Mouse (Mus musculus) megakaryocyte, embryonic 14.5 days (primary cell): ENCODE measurements around the gene Ptger3. TPM values are rescaled to one million over a fixed set of nuclear protein-coding genes. Genes with fewer than 3 reads are reported as not detected.

ENCODE experiments used
- H3K27me3 ChIP-seq: replicated peaks from 2 replicates; pipeline ENCODE3; 2012; ENCODE audit warnings: inconsistent platforms
- H3K36me3 ChIP-seq: replicated peaks from 2 replicates; pipeline ENCODE3; 2012; ENCODE audit warnings: low read length, inconsistent platforms, mixed read lengths
- H3K4me1 ChIP-seq: 2 replicates; pipeline ENCODE4 v1.6.1; 2012; ENCODE audit warnings: inconsistent platforms
- H3K4me3 ChIP-seq: replicated peaks from 2 replicates; pipeline ENCODE3; 2012; ENCODE audit warnings: moderate library complexity, mild to moderate bottlenecking, inconsistent platforms
- H3K9me3 ChIP-seq: 2 replicates; pipeline ENCODE4 v1.6.1; 2012; ENCODE audit warnings: inconsistent platforms
- FLI1 ChIP-seq: IDR thresholded peaks from 2 replicates; pipeline ENCODE4 v1.6.1; 2012; ENCODE audit warnings: low read length, inconsistent platforms, mixed read lengths
- GATA1 ChIP-seq: IDR thresholded peaks from 3 replicates; pipeline ENCODE4 v1.6.1; 2012; ENCODE audit warnings: mixed read lengths, low read length, inconsistent platforms, borderline replicate concordance
- polyA plus RNA-seq: library from polyadenylated mRNA; stranded (reverse); fragments of >175 nt; gene quantifications from 2 replicates; pipeline ENCODE4 v1.2.3, GENCODE M21; 2012; ENCODE audit warnings: low replicate concordance; ENCODE audit not compliant: insufficient read depth

Ptger3 gene
- polyA plus RNA-seq, 1 experiment, result 48.8 TPM

GRCm38 (mm10) chr3:157688419-157689162 is 121.9 kb downstream of the Ptger3 start:
- peak overlapping the region; percentile 10 for H3K4me3 ChIP-seq
- no peaks in the 10 kb centered on the region for H3K9me3 ChIP-seq
- H3K36me3 ChIP-seq, result no peaks in the 10 kb centered on the region
- peaks cover 55% of the 10 kb centered on the region for H3K4me1 ChIP-seq
- TF ChIP-seq GATA1 (no peak), FLI1 (no peak)
- H3K27me3 ChIP-seq, result no peaks in the 10 kb centered on the region

Other genes with a start within 250 kb of the Ptger3 start
- 1.5 and 8.4 TPM in 2 replicates for gene Zranb2, start 32.7 kb upstream of the Ptger3 start, polyA plus RNA-seq